Mouse (Mus musculus): Measurements from ENCODE around the gene Polr2e.
"Not testable (repeated sequence)": the region's sequence is repeated elsewhere in the genome, so short reads cannot be mapped to it uniquely, and the experiment has no call there.

Gene Polr2e

GRCm38 (mm10) chr10:80048834-80049233 lies 9.2 kb upstream of the Polr2e start:
- peaks cover 81% of the 10 kb centered on the region for H3K4me1 ChIP-seq (replicated peaks; ENCODE audit: low read depth, low read length)
- no peaks in the 10 kb centered on the region for H3K9me3 ChIP-seq (ENCODE audit: low read length)
- H3K27me3 ChIP-seq (ENCODE audit: insufficient read depth, low read length), result no peaks in the 10 kb centered on the region
- no peak for TF ChIP-seq POU5F1 (IDR thresholded peaks at IDR 0.05; ENCODE audit: borderline replicate concordance, low read length)
- no peak for TF ChIP-seq NANOG (IDR thresholded peaks at IDR 0.05; ENCODE audit: borderline replicate concordance, low read length)
- no peak for TF ChIP-seq CTCF (conservative IDR thresholded peaks at IDR 0.05; ENCODE audit: low read length)
- H3K36me3 ChIP-seq (ENCODE audit: insufficient read depth, low read length), result peaks cover 8% of the 10 kb centered on the region; the same call in 1 of the 2 replicates
- peak overlapping the region; percentile 77 for H3K4me3 ChIP-seq (replicated peaks; ENCODE audit: low read length)

GRCm38 (mm10) chr10:80048396-80048795 lies 8.8 kb upstream of the Polr2e start:
- no peak for TF ChIP-seq CTCF (conservative IDR thresholded peaks at IDR 0.05; ENCODE audit: low read length)
- no peak for TF ChIP-seq POU5F1 (IDR thresholded peaks at IDR 0.05; ENCODE audit: borderline replicate concordance, low read length)
- no peak for TF ChIP-seq NANOG (IDR thresholded peaks at IDR 0.05; ENCODE audit: borderline replicate concordance, low read length)
- Histone ChIP-seq H3K9me3 (ENCODE audit: low read length) (no peaks in the 10 kb centered on the region), H3K27me3 (ENCODE audit: insufficient read depth, low read length) (no peaks in the 10 kb centered on the region), H3K4me1 (replicated peaks; ENCODE audit: low read depth, low read length) (peaks cover 85% of the 10 kb centered on the region), H3K4me3 (replicated peaks; ENCODE audit: low read length) (peak overlapping the region; percentile 77), H3K36me3 (ENCODE audit: insufficient read depth, low read length) (peaks cover 8% of the 10 kb centered on the region; the same call in 1 of the 2 replicates)

- H3K4me1 ChIP-seq (replicated peaks; ENCODE audit: low read depth, low read length), result peaks cover 86% of the 10 kb centered on the region
- H3K36me3 ChIP-seq (ENCODE audit: insufficient read depth, low read length), result peaks cover 5% of the 10 kb centered on the region; the same call in 1 of the 2 replicates
Observed at GRCm38 (mm10) chr10:80047041-80047565, 7.5 kb upstream of the Polr2e start, which contains the start of gene Gpx4. Gene Gpx4, plus strand, starts transcription at chr10:80047166.

DNA sequence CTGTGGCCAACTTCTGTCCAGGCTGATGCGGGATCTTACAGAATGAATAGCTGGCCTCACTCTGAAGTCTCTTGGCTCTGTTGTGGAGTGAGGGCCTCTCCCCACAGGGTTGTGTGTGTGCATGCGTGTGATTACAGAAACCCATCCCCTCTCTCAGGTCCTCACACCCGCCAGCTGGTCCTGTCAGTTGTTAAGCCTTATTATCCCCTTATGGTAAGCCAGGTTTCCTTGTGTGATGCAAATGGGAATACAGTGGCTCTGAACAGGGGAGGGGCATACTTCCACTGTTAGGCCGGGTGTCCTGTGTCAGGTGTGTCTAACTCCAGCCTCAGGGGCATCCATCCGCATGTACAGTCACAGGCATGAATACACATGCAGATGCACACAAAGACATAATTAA lies 6.2 kb upstream of the Polr2e start:
- Histone ChIP-seq H3K4me3 (replicated peaks; ENCODE audit: low read length) (peak overlapping the region; percentile 77), H3K4me1 (replicated peaks; ENCODE audit: low read depth, low read length) (peaks cover 85% of the 10 kb centered on the region), H3K9me3 (ENCODE audit: low read length) (no peaks in the 10 kb centered on the region), H3K36me3 (ENCODE audit: insufficient read depth, low read length) (peaks cover 5% of the 10 kb centered on the region; the same call in 1 of the 2 replicates), H3K27me3 (ENCODE audit: insufficient read depth, low read length) (no peaks in the 10 kb centered on the region)
- TF ChIP-seq CTCF (conservative IDR thresholded peaks at IDR 0.05; ENCODE audit: low read length), result no peak
- TF ChIP-seq POU5F1 (IDR thresholded peaks at IDR 0.05; ENCODE audit: borderline replicate concordance, low read length), result peak; percentile 32; the same call in 1 of the 2 replicates

More at GRCm38 (mm10) chr10:80047041-80047565, 7.5 kb upstream of the Polr2e start, which contains the start of gene Gpx4:
- Histone ChIP-seq H3K9me3 (ENCODE audit: low read length) (no peaks in the 10 kb centered on the region), H3K4me3 (replicated peaks; ENCODE audit: low read length) (peak within 1 kb of the TSS; percentile 77), H3K27me3 (ENCODE audit: insufficient read depth, low read length) (no peaks in the 10 kb centered on the region)
- TF ChIP-seq CTCF (conservative IDR thresholded peaks at IDR 0.05; ENCODE audit: low read length) (no peak), NANOG (IDR thresholded peaks at IDR 0.05; ENCODE audit: borderline replicate concordance, low read length) (no peak), POU5F1 (IDR thresholded peaks at IDR 0.05; ENCODE audit: borderline replicate concordance, low read length) (no peak)

DNA sequence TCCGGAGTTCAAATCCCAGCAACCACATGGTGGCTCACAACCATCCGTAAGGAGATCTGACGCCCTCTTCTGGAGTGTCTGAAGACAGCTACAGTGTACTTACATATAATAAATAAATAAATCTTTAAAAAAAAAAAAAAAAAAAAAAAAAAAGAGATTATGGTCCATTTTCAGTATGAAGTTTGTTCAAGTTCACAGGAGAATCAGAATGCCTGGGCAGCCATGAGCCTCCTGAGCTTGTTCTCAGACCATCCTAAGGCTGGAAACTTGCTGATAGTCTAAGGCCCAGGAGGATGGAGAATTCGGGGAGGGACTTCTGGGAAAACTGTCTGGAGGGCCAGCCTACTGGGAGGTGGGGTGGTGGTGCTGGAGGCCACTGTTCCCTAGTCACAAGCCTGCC lies 5.8 kb upstream of the Polr2e start:
- H3K36me3 ChIP-seq (ENCODE audit: insufficient read depth, low read length); H3K27me3 ChIP-seq (ENCODE audit: insufficient read depth, low read length); H3K9me3 ChIP-seq (ENCODE audit: low read length): not testable (repeated sequence)
- H3K4me1 ChIP-seq (replicated peaks; ENCODE audit: low read depth, low read length), result peaks cover 85% of the 10 kb centered on the region
- peak overlapping the region; percentile 77 for H3K4me3 ChIP-seq (replicated peaks; ENCODE audit: low read length)

GRCm38 (mm10) chr10:80044087-80044486 lies 4.5 kb upstream of the Polr2e start:
- Histone ChIP-seq H3K9me3 (ENCODE audit: low read length) (no peaks in the 10 kb centered on the region), H3K4me1 (replicated peaks; ENCODE audit: low read depth, low read length) (peaks cover 77% of the 10 kb centered on the region), H3K36me3 (ENCODE audit: insufficient read depth, low read length) (no peaks in the 10 kb centered on the region), H3K4me3 (replicated peaks; ENCODE audit: low read length) (peak overlapping the region; percentile 17; the same call in 1 of the 2 replicates), H3K27me3 (ENCODE audit: insufficient read depth, low read length) (no peaks in the 10 kb centered on the region)
- TF ChIP-seq NANOG (IDR thresholded peaks at IDR 0.05; ENCODE audit: borderline replicate concordance, low read length), result no peak
- TF ChIP-seq CTCF (conservative IDR thresholded peaks at IDR 0.05; ENCODE audit: low read length), result no peak
- TF ChIP-seq POU5F1 (IDR thresholded peaks at IDR 0.05; ENCODE audit: borderline replicate concordance, low read length), result no peak

DNA sequence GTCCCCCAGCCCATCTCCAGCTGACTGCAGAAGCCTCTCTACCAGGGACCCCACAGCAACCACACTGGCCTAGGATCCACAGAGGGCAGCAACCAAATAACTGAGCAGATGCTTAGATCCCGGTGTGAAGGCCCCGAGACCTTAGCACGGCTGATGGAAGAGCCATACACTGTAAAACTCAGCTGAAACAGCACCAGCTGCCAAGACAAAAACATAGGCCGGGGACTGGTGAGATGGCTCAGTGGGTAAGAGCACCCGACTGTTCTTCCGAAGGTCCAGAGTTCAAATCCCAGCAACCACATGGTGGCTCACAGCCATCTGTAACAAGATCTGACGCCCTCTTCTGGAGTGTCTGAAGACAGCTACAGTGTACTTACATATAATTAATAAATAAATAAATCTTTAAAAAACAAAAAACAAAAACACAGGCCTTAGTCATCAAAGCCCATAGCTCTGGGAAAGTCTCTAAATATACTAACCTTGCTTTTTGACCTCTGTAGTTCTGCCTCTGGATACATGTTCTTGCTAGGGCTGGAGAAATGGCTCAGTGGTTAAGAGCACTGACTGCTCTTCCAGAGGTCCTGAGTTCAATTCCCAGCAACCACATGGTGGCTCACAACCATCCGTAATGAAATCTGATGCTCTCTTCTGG lies 1.9 kb upstream of the Polr2e start:
- H3K4me1 ChIP-seq (replicated peaks; ENCODE audit: low read depth, low read length), result peaks cover 74% of the 10 kb centered on the region
- H3K9me3 ChIP-seq (ENCODE audit: low read length); H3K27me3 ChIP-seq (ENCODE audit: insufficient read depth, low read length); H3K4me3 ChIP-seq (replicated peaks; ENCODE audit: low read length): not testable (repeated sequence)
- peaks cover 23% of the 10 kb centered on the region for H3K36me3 ChIP-seq (ENCODE audit: insufficient read depth, low read length)

DNA sequence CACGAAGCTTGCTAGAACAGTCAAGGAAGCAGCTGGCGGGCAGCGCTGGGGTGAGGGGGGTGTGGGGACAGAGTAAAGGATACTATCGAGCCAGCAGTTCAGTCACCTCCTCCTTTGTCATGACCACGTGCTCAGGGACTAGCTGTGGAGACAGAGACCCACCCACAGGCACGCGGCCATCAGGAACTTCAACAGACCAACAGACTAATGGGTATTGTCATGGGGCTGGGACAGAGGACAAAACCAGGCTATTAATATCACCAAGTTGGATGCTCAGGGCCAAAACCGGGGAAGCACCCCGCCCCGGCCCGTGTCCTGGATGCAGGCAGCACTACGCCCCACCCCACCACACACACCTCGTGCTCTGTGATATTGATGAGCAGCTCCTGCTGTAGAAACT lies 2.8 kb downstream of the Polr2e start:
- H3K27me3 ChIP-seq (ENCODE audit: insufficient read depth, low read length), result no peaks in the 10 kb centered on the region
- no peak for TF ChIP-seq CTCF (conservative IDR thresholded peaks at IDR 0.05; ENCODE audit: low read length)
- TF ChIP-seq POU5F1 (IDR thresholded peaks at IDR 0.05; ENCODE audit: borderline replicate concordance, low read length), result no peak
- TF ChIP-seq NANOG (IDR thresholded peaks at IDR 0.05; ENCODE audit: borderline replicate concordance, low read length), result no peak
- peak overlapping the region; percentile 99 for H3K4me3 ChIP-seq (replicated peaks; ENCODE audit: low read length)
- H3K36me3 ChIP-seq (ENCODE audit: insufficient read depth, low read length), result peaks cover 51% of the 10 kb centered on the region
- H3K9me3 ChIP-seq (ENCODE audit: low read length), result no peaks in the 10 kb centered on the region
- peaks cover 85% of the 10 kb centered on the region for H3K4me1 ChIP-seq (replicated peaks; ENCODE audit: low read depth, low read length)

- H3K4me3 ChIP-seq (replicated peaks; ENCODE audit: low read length), result peak overlapping the region; percentile 99
- no peak for TF ChIP-seq NANOG (IDR thresholded peaks at IDR 0.05; ENCODE audit: borderline replicate concordance, low read length)
- TF ChIP-seq POU5F1 (IDR thresholded peaks at IDR 0.05; ENCODE audit: borderline replicate concordance, low read length), result no peak
- TF ChIP-seq CTCF (conservative IDR thresholded peaks at IDR 0.05; ENCODE audit: low read length), result no peak
- peaks cover 61% of the 10 kb centered on the region for H3K36me3 ChIP-seq (ENCODE audit: insufficient read depth, low read length)
- peaks cover 89% of the 10 kb centered on the region for H3K4me1 ChIP-seq (replicated peaks; ENCODE audit: low read depth, low read length)
- H3K27me3 ChIP-seq (ENCODE audit: insufficient read depth, low read length), result no peaks in the 10 kb centered on the region
- no peaks in the 10 kb centered on the region for H3K9me3 ChIP-seq (ENCODE audit: low read length)
Observed at GRCm38 (mm10) chr10:80035686-80036085, 3.9 kb downstream of the Polr2e start.
